Mouse (Mus musculus) kidney, embryonic 16.5 days (tissue): ENCODE data around the gene D630036H23Rik. TPM values are rescaled to one million over a fixed set of nuclear protein-coding genes. Genes with fewer than 3 reads are reported as not detected.
"Not testable (repeated sequence)": the region's sequence is repeated elsewhere in the genome, so short reads cannot be mapped to it uniquely, and the experiment has no call there.

Source experiments
- ATAC-seq: fragments of 200-750 bp; cut with Nextera tagmentation; 2 replicates; pipeline ENCODE4 v1.8.0; 2017; ENCODE audit warnings: moderate TSS enrichment; ENCODE audit not compliant: low FRiP score, low TSS enrichment
- H3K27ac ChIP-seq: fragments of 300-500 bp; sonication (generic); 2 replicates; pipeline ENCODE4 v1.5.1; 2014; ENCODE audit warnings: low read length
- H3K27me3 ChIP-seq: fragments of 300-500 bp; sonication (generic); 2 replicates; pipeline ENCODE4 v1.6.1; 2014; ENCODE audit warnings: low read length, control low read depth, mixed read lengths; ENCODE audit not compliant: insufficient read depth
- H3K36me3 ChIP-seq: fragments of 300-500 bp; sonication (generic); 2 replicates; pipeline ENCODE4 v1.6.1; 2014; ENCODE audit warnings: low read length, control low read depth, mixed read lengths; ENCODE audit not compliant: insufficient read depth
- H3K4me1 ChIP-seq: fragments of 300-500 bp; sonication (generic); 2 replicates; pipeline ENCODE4 v1.6.1; 2014; ENCODE audit warnings: low read length, control low read depth, mixed read lengths; ENCODE audit not compliant: insufficient read depth
- H3K4me2 ChIP-seq: fragments of 300-500 bp; sonication (generic); replicated peaks from 2 replicates; pipeline ENCODE4 v1.6.1; 2014; ENCODE audit warnings: low read depth, low read length
- H3K4me3 ChIP-seq: fragments of 300-500 bp; sonication (generic); 2 replicates; pipeline ENCODE4 v1.5.1; 2014; ENCODE audit warnings: mild to moderate bottlenecking, low read length
- H3K9ac ChIP-seq: fragments of 300-500 bp; sonication (generic); replicated peaks from 2 replicates; pipeline ENCODE4 v1.6.1; 2014; ENCODE audit warnings: low read length
- H3K9me3 ChIP-seq: fragments of 300-500 bp; sonication (generic); 2 replicates; pipeline ENCODE4 v1.6.1; 2016; ENCODE audit warnings: low read length, control low read depth
- WGBS: fragments of 180-500 bp; shearing (Covaris S2); extraction: QIAGEN DNeasy Blood & Tissue Kit; methylation state at CpG from one replicate; pipeline ENCODE4 v1.1.7; 2014; 5-methylcytosine and 5-hydroxymethylcytosine counted together
- polyA plus RNA-seq: library from polyadenylated mRNA; unstranded; fragments of >200 nt; fragmentation: Nextera tagmentation; extraction: Ambion mirVana; gene quantifications from 2 replicates; pipeline ENCODE4 v1.2.1, GENCODE M21; 2015

Gene D630036H23Rik
- polyA plus RNA-seq, 1 experiment from 2014 or later: 2.2 TPM

DNA sequence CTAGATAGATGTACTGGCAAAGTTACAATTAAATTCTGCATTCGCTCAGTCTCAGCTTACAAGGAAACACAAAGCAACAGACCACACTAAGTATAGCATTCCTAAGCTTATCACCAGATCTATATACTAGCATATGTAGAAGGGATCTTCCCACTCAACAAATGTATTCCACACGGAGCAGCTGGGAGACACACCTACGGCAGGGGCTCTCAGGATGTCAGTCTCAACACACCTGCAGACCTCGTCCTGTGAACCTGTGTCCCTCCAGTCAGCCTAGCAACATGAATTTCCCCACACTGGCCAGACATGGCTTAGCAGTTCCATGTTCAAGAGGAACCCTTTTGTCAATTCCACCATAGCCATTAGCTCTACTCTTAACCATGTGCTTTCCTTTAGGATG lies 5.6 kb downstream of the D630036H23Rik start:
- H3K36me3 ChIP-seq, H3K9me3 ChIP-seq, H3K27ac ChIP-seq, ATAC-seq, H3K9ac ChIP-seq, H3K4me3 ChIP-seq, H3K4me2 ChIP-seq, H3K27me3 ChIP-seq: not testable (repeated sequence)
- H3K4me1 ChIP-seq: peaks cover 15% of the 10 kb centered on the region
- 89% methylated on average over 2 of the region's 4 CpGs for WGBS

- Histone ChIP-seq H3K4me1 (no peaks in the 10 kb centered on the region), H3K4me2 (no peak overlapping the region), H3K36me3 (no peaks in the 10 kb centered on the region), H3K27me3 (no peaks in the 10 kb centered on the region), H3K4me3 (no peak overlapping the region), H3K9me3 (no peaks in the 10 kb centered on the region), H3K9ac (no peak overlapping the region), H3K27ac (no peak overlapping the region)
- 0 out of 2 replicates have a peak, but pooled peaks have one; percentile 27 for ATAC-seq
- WGBS: 42% methylated on average over 4 of the region's 4 CpGs
Observed at GRCm38 (mm10) chr12:36373237-36373998, 8.6 kb downstream of the D630036H23Rik start.

- Histone ChIP-seq H3K27me3 (no peaks in the 10 kb centered on the region), H3K4me3 (no peak overlapping the region), H3K4me2 (no peak overlapping the region), H3K27ac (no peak overlapping the region), H3K4me1 (no peaks in the 10 kb centered on the region), H3K9me3 (no peaks in the 10 kb centered on the region), H3K36me3 (no peaks in the 10 kb centered on the region), H3K9ac (no peak overlapping the region)
- WGBS: 85% methylated on average over 4 of the region's 4 CpGs
- no peak for ATAC-seq
Observed at GRCm38 (mm10) chr12:36364013-36364412, 18.0 kb downstream of the D630036H23Rik start.

GRCm38 (mm10) chr12:36360693-36361092 lies 21.3 kb downstream of the D630036H23Rik start:
- Histone ChIP-seq H3K4me2 (no peak overlapping the region), H3K27me3 (no peaks in the 10 kb centered on the region), H3K36me3 (no peaks in the 10 kb centered on the region), H3K9me3 (no peaks in the 10 kb centered on the region), H3K9ac (no peak overlapping the region), H3K4me1 (no peaks in the 10 kb centered on the region), H3K4me3 (no peak overlapping the region), H3K27ac (no peak overlapping the region)
- WGBS: 93% methylated on average over 5 of the region's 5 CpGs
- ATAC-seq: no peak

DNA sequence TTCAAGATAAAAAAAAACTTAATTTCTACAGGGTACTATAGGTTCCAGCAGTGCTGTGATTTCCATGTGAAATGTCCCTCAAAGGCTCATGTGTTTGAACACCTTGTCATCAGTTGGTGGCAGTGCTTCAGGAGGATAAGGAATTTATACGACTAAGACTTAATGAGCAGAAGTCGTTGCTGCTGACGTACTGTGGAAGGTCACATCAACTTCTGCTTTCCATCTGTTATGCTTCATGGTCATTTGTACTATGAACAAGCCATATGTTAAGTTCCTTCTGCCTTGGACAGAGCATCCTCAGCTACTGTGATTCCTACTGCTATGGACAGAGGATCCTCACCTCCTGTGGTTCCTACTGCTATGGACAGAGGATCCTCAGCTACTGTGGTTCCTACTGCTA lies 21.9 kb downstream of the D630036H23Rik start:
- Histone ChIP-seq H3K27me3 (no peaks in the 10 kb centered on the region), H3K4me3 (no peak overlapping the region), H3K9ac (no peak overlapping the region), H3K4me1 (no peaks in the 10 kb centered on the region), H3K9me3 (no peaks in the 10 kb centered on the region), H3K27ac (no peak overlapping the region), H3K4me2 (no peak overlapping the region), H3K36me3 (no peaks in the 10 kb centered on the region)
- 85% methylated on average over 3 of the region's 3 CpGs for WGBS
- no peak for ATAC-seq

DNA sequence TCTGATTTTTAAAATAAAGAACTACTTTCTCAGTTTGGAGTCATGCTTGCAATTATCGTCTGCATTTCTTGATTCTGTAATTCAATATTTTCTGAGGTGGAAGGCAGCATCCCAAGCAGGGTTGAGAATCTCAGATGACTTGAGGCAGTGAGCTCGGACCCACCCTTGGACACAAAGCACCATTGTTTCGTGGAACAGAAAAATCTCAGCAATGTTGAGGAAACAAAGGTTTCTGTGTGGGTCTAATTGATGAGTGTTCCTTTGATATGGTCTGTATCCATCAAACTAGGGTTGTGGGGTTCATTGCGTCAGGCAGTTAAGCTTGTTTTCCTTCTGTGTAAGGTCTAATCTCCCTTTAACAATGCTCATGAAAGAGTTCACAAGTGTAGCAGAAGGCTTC lies 37.9 kb downstream of the D630036H23Rik start:
- Histone ChIP-seq H3K9me3 (no peaks in the 10 kb centered on the region), H3K4me1 (no peaks in the 10 kb centered on the region), H3K27ac (no peak overlapping the region), H3K9ac (no peak overlapping the region), H3K36me3 (no peaks in the 10 kb centered on the region), H3K4me3 (no peak overlapping the region), H3K27me3 (no peaks in the 10 kb centered on the region), H3K4me2 (no peak overlapping the region)
- 71% methylated on average over 4 of the region's 4 CpGs for WGBS
- ATAC-seq: no peak

DNA sequence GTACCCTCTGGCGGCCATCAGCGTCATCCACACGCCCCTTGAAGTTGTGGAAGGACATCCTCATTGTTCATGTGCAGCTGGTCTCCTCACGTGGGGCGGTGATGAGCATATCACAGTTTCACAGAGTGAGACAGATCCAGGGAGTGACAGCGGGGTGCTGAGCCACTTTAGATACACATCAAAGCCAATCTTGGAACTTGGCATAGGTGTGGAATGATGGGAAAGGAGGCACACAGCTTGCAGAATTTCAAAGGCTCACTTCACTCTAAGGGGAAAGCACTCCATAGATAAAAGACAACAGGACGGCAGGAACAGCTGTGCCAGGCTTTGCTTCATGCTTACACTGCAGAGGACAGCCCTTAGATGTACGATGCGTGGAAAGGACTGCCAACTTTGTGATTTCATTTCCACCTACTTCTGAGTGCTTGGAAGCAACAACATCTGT lies 48.1 kb downstream of the D630036H23Rik start:
- no peaks in the 10 kb centered on the region for H3K27me3 ChIP-seq
- no peaks in the 10 kb centered on the region for H3K36me3 ChIP-seq
- no peak for ATAC-seq
- no peak overlapping the region for H3K9ac ChIP-seq
- H3K4me2 ChIP-seq: no peak overlapping the region
- H3K4me3 ChIP-seq: no peak overlapping the region
- H3K9me3 ChIP-seq: no peaks in the 10 kb centered on the region
- no peaks in the 10 kb centered on the region for H3K4me1 ChIP-seq
- H3K27ac ChIP-seq: no peak overlapping the region
- 68% methylated on average over 9 of the region's 9 CpGs for WGBS

- Histone ChIP-seq H3K27ac (no peak overlapping the region), H3K4me3 (no peak overlapping the region), H3K4me1 (no peaks in the 10 kb centered on the region), H3K36me3 (no peaks in the 10 kb centered on the region), H3K27me3 (no peaks in the 10 kb centered on the region), H3K9ac (no peak overlapping the region), H3K9me3 (no peaks in the 10 kb centered on the region), H3K4me2 (no peak overlapping the region)
- ATAC-seq: no peak
- 97% methylated on average over 1 of the region's 1 CpGs for WGBS
Observed at GRCm38 (mm10) chr12:36332676-36333075, 49.3 kb downstream of the D630036H23Rik start.

Other genes starting within 250 kb of the D630036H23Rik start
- 37.4 and 41.6 TPM in 2 replicates for gene Ankmy2, start 225.1 kb downstream of the D630036H23Rik start, polyA plus RNA-seq
- gene Bzw2, start 224.1 kb downstream of the D630036H23Rik start, polyA plus RNA-seq: 198 and 218 TPM in 2 replicates
- not detected in 2 replicates for gene Lrrc72, start 128.8 kb downstream of the D630036H23Rik start, polyA plus RNA-seq
- gene Sostdc1, start 68.0 kb downstream of the D630036H23Rik start, polyA plus RNA-seq: 161 and 163 TPM in 2 replicates
- gene Ispd, start 731 bp downstream of the D630036H23Rik start, polyA plus RNA-seq: 17.2 and 17.4 TPM in 2 replicates